Mouse (Mus musculus): ENCODE results near the gene Gata3. TPM values are rescaled to one million over a fixed set of nuclear protein-coding genes. Genes with fewer than 3 reads are reported as not detected.

Gata3 gene
- polyA plus RNA-seq, 1 experiment from 2014 or later: 4.8 TPM

DNA sequence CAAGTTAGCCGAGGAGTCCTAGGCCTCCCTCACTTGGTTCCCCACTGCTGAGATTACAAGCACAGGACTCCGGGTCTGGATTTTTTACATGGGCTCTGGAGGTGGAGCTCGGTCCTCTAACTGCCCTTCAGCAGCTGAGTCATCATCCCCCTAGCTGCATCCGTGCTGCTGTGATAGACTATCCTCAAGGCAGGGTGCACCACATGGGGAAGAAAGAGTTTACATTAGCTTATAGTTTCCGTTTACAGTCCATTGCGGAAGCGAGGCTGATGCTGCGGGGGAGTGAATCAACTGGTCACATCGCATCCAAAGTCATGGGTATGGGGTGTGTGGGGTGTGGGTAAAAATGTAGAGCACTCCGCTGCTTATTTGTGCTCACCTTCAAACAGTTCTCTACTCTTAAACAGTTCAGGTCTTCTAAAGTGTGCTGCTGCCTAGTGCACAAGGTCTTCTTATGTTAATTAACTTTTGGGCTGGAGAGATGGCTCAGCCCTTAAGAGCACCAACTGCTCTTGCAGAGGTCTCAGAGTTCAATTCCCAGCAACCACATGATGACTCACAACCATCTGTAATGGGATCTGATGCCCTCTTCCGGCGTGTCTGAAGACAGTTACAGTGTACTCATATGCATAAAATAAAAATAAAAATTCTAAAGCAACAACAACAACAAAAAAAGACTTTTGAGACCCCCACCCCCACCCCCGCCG is 14.2 kb upstream of the Gata3 start:
- DNase-seq (ENCODE audit: low spot score) (no peak), ATAC-seq (replicated peaks; ENCODE audit: low FRiP score) (peak; percentile 29; the same call in 1 of the 2 replicates)
- Histone ChIP-seq H3K4me1 (replicated peaks; ENCODE audit: control insufficient read depth, insufficient read depth, low read length) (0 out of 2 replicates have a peak, but pooled peaks cover 6% of the 10 kb centered on the region), H3K27ac (ENCODE audit: low read depth, low read length) (no peak overlapping the region), H3K36me3 (ENCODE audit: control insufficient read depth, insufficient read depth, low read length) (no peaks in the 10 kb centered on the region), H3K27me3 (replicated peaks; ENCODE audit: control insufficient read depth, insufficient read depth, low read length) (peaks cover 11% of the 10 kb centered on the region), H3K9me3 (ENCODE audit: control insufficient read depth, low read length) (no peaks in the 10 kb centered on the region), H3K9ac (ENCODE audit: low read depth, low read length) (no peak overlapping the region), H3K4me2 (no peak overlapping the region), H3K4me3 (ENCODE audit: low read depth, low read length) (no peak overlapping the region)
- 44% methylated on average over 14 of the region's 14 CpGs for WGBS

DNA sequence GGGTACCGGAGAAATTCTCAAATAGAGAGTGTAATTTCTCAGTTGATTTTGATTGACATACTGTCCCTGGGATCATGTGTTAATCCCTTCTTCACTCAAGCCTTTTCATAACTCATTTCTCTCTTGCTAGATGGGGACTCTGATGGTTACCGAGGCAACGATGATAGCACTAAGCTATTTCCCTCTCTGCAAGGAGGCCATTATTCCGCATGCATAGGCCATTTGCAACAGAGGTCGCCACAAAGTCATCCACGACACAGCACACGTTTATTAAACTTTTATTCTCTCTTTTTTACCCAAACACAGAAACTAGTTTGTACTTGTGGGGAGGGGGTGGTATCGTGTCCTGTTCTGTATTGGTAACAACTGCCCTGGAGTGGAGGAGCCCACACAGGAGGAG is 8.0 kb upstream of the Gata3 start:
- H3K4me2 ChIP-seq: no peak overlapping the region
- WGBS: 22% methylated on average over 8 of the region's 8 CpGs
- no peaks in the 10 kb centered on the region for H3K4me1 ChIP-seq (replicated peaks; ENCODE audit: control insufficient read depth, insufficient read depth, low read length)
- no peaks in the 10 kb centered on the region for H3K9me3 ChIP-seq (ENCODE audit: control insufficient read depth, low read length)
- H3K4me3 ChIP-seq (ENCODE audit: low read depth, low read length): no peak overlapping the region
- DNase-seq (ENCODE audit: low spot score) (no peak), ATAC-seq (replicated peaks; ENCODE audit: low FRiP score) (no peak)
- H3K27ac ChIP-seq (ENCODE audit: low read depth, low read length): no peak overlapping the region
- H3K36me3 ChIP-seq (ENCODE audit: control insufficient read depth, insufficient read depth, low read length): no peaks in the 10 kb centered on the region
- peaks cover 72% of the 10 kb centered on the region for H3K27me3 ChIP-seq (replicated peaks; ENCODE audit: control insufficient read depth, insufficient read depth, low read length)
- H3K9ac ChIP-seq (ENCODE audit: low read depth, low read length): no peak overlapping the region

DNA sequence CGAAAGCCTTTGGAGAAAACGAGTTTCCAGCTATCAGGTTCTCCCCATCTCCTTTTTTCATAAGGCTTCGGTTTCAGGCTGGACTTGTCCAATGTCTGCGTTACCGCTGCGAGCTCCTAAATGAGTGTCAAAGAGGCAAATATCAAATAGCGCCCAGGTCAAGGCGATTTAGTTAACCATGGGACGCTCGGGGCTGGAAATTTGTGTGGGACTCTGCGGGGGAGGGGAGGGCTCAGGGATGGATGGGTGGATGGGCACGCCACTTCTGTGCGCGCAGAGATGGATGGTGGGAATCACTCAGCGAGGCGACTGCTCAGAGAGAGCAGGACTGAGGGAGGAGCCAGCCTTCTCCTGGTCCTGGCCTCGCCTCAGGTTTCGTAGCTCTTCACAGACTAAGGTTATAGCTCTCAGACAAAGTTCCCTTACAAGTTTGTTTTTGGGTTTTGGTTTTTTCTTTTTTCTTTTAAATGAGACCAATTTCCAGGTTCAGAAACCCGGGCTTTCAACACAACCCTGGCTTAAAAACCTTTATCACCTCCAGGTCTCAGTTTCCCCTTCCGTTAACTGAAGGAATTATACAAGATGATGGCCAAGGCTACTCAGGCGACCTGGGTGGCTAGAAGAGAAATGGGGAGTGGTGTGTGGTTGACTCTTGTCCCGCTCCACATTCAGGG is 6.4 kb upstream of the Gata3 start:
- Histone ChIP-seq H3K36me3 (ENCODE audit: control insufficient read depth, insufficient read depth, low read length) (no peaks in the 10 kb centered on the region), H3K27ac (ENCODE audit: low read depth, low read length) (no peak overlapping the region), H3K4me1 (replicated peaks; ENCODE audit: control insufficient read depth, insufficient read depth, low read length) (no peaks in the 10 kb centered on the region), H3K9me3 (ENCODE audit: control insufficient read depth, low read length) (no peaks in the 10 kb centered on the region), H3K4me2 (peak overlapping the region; percentile 35), H3K4me3 (ENCODE audit: low read depth, low read length) (no peak overlapping the region; the same call in 1 of the 2 replicates), H3K9ac (ENCODE audit: low read depth, low read length) (no peak overlapping the region), H3K27me3 (replicated peaks; ENCODE audit: control insufficient read depth, insufficient read depth, low read length) (peaks cover 84% of the 10 kb centered on the region)
- DNase-seq (ENCODE audit: low spot score) (no peak), ATAC-seq (replicated peaks; ENCODE audit: low FRiP score) (no peak)
- 2% methylated on average over 22 of the region's 22 CpGs for WGBS

DNA sequence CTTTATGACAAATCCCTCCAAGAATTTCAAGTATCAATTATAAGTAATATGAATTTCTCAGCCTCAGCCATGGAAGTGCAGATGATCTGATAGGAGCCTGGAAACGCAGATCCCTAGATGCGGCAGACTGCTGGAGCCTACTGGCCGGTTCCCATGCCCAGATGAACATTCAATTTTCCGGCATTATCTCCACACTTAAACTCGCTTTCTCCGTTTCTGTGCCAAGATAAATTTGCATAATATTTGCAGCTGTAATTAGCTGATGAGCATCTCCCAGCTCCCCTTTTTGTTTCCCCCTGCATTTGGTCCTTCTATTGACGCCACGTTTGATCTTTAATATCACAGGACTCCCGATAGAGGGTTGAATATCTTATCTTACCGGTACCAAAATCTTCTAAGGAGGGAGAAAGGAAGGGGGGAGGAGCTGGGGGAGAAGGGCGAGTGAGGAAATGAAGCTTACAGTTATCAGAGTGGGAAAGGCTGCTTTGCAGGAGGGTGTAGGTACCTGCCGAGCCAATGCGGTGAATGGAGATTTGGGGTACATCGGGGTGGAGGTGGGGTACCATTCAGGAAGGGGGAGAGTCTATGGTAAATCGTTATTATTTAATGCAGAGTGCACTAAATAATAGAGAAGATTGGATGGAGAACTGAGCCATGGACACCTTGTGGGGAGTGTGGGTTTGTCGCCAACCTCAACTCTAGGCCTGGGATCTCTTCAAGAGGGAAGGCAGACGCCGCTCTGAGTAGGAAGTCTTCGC is 5.2 kb upstream of the Gata3 start:
- ATAC-seq (replicated peaks; ENCODE audit: low FRiP score): no peak
- Histone ChIP-seq H3K9me3 (ENCODE audit: control insufficient read depth, low read length) (no peaks in the 10 kb centered on the region), H3K4me3 (ENCODE audit: low read depth, low read length) (no peak overlapping the region), H3K9ac (ENCODE audit: low read depth, low read length) (no peak overlapping the region), H3K4me1 (replicated peaks; ENCODE audit: control insufficient read depth, insufficient read depth, low read length) (no peaks in the 10 kb centered on the region), H3K4me2 (no peak overlapping the region), H3K27me3 (replicated peaks; ENCODE audit: control insufficient read depth, insufficient read depth, low read length) (peaks cover 96% of the 10 kb centered on the region), H3K36me3 (ENCODE audit: control insufficient read depth, insufficient read depth, low read length) (no peaks in the 10 kb centered on the region), H3K27ac (ENCODE audit: low read depth, low read length) (no peak overlapping the region)
- WGBS: 2% methylated on average over 19 of the region's 19 CpGs
- DNase-seq (ENCODE audit: low spot score): no peak

DNA sequence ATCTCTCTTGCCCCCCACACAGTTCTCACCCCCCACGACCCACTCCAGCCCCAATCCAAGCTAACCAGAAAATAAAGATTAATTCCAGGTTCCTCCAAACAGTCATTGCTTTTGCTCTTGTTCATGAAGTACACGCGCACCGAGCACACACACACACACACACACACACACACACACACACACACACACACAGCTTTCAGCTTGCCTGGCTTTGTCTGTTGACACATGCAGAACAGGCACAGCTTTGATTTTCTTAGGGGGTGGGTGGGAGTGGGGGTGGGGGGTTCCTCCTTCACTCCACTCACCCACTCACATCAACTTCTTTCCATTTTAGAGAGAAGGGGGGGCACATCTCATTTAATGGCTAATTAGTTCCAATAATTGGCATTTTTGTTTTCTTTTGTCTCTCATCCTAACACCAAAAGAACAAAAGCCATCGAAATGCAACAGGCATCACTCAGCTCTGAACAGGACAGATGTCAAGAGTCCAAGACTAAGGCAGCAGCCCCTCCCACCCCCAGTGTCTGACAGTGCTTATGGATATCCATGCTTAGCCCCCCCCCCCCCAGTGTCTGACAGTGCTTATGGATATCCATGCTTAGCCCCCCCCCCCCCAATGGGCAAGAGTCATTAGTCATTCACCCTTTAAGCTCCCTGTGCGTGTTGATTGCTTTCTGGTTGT is 3.6 kb upstream of the Gata3 start:
- H3K4me2 ChIP-seq: no peak overlapping the region
- H3K4me1 ChIP-seq (replicated peaks; ENCODE audit: control insufficient read depth, insufficient read depth, low read length): no peaks in the 10 kb centered on the region
- H3K27me3 ChIP-seq (replicated peaks; ENCODE audit: control insufficient read depth, insufficient read depth, low read length): peaks cover 96% of the 10 kb centered on the region
- H3K27ac ChIP-seq (ENCODE audit: low read depth, low read length): no peak overlapping the region
- H3K36me3 ChIP-seq (ENCODE audit: control insufficient read depth, insufficient read depth, low read length): no peaks in the 10 kb centered on the region
- ATAC-seq (replicated peaks; ENCODE audit: low FRiP score): no peak
- H3K4me3 ChIP-seq (ENCODE audit: low read depth, low read length): no peak overlapping the region
- H3K9me3 ChIP-seq (ENCODE audit: control insufficient read depth, low read length): no peaks in the 10 kb centered on the region
- H3K9ac ChIP-seq (ENCODE audit: low read depth, low read length): no peak overlapping the region
- WGBS: 16% methylated on average over 6 of the region's 6 CpGs
- no peak for DNase-seq (ENCODE audit: low spot score)

DNA sequence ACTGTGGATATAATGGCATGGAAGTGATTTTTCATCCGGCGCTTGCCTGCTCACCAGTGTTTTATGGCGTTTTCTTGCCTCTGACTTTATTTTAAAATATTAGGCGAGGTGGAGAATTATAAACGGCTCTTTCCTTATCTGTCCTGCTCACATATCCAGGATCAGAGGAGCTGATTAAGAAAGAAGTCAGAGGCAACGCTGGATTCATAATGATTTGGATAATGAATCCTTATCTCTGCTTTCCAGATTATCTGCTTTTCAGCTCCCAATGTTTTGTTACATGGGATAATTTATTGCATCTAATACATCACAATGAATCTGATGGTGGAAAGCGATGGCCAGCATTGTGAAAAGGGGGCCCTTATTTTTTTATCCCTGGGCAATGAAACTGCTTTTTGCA is 2.7 kb upstream of the Gata3 start:
- Histone ChIP-seq H3K9ac (ENCODE audit: low read depth, low read length) (no peak overlapping the region), H3K27ac (ENCODE audit: low read depth, low read length) (no peak overlapping the region), H3K36me3 (ENCODE audit: control insufficient read depth, insufficient read depth, low read length) (no peaks in the 10 kb centered on the region), H3K27me3 (replicated peaks; ENCODE audit: control insufficient read depth, insufficient read depth, low read length) (peaks cover 95% of the 10 kb centered on the region), H3K4me3 (ENCODE audit: low read depth, low read length) (no peak overlapping the region), H3K4me1 (replicated peaks; ENCODE audit: control insufficient read depth, insufficient read depth, low read length) (no peaks in the 10 kb centered on the region), H3K9me3 (ENCODE audit: control insufficient read depth, low read length) (no peaks in the 10 kb centered on the region), H3K4me2 (no peak overlapping the region)
- ATAC-seq (replicated peaks; ENCODE audit: low FRiP score): no peak
- 15% methylated on average over 7 of the region's 7 CpGs for WGBS
- no peak for DNase-seq (ENCODE audit: low spot score)

DNA sequence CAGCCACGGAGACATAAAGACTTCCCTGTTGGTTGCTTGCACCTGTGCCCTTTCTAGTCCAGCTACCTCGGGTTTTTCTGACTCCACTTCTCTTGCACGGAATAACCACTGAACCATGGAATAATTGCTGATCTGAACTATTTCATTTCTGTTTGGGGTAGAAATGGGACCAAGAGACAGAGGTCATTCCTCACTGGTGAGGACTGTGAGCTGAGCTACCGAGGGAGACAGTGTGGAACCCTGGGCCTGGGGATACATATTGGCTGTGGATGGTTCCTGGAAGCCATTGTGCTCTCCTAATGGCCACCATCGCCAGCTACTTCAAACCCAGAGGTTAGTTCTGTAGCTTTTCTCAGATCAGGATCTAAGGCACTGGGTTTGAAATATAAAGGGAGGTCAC is 1.1 kb upstream of the Gata3 start:
- ATAC-seq (replicated peaks; ENCODE audit: low FRiP score) (no peak), DNase-seq (ENCODE audit: low spot score) (no peak)
- Histone ChIP-seq H3K27ac (ENCODE audit: low read depth, low read length) (no peak overlapping the region), H3K4me3 (ENCODE audit: low read depth, low read length) (no peak overlapping the region), H3K27me3 (replicated peaks; ENCODE audit: control insufficient read depth, insufficient read depth, low read length) (peaks cover 95% of the 10 kb centered on the region), H3K4me2 (no peak overlapping the region), H3K36me3 (ENCODE audit: control insufficient read depth, insufficient read depth, low read length) (no peaks in the 10 kb centered on the region), H3K9ac (ENCODE audit: low read depth, low read length) (no peak overlapping the region), H3K9me3 (ENCODE audit: control insufficient read depth, low read length) (no peaks in the 10 kb centered on the region), H3K4me1 (replicated peaks; ENCODE audit: control insufficient read depth, insufficient read depth, low read length) (no peaks in the 10 kb centered on the region)
- 8% methylated on average over 5 of the region's 5 CpGs for WGBS

DNA sequence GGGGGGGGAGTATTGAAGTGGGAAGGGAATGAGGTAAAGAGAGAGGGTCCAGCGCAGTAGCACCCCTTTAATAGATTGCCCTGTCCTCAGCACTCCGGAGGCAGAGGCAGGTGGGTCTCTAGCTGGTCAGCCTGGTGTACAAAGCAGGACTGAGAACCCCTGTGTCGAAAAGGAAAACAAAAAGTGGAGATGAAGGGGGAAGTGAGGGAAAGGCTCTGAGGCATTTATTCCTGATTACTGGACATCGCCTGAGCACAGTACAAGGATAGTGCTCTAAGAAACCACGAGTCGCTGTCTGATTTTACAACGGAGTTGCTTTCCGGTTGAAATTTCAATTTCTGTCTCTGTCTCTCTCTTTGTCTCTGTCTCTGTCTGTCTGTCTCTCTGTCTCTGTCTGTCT is 417 bp upstream of the Gata3 start:
- 7% methylated on average over 8 of the region's 8 CpGs for WGBS
- Histone ChIP-seq H3K36me3 (ENCODE audit: control insufficient read depth, insufficient read depth, low read length) (no peaks in the 10 kb centered on the region), H3K4me2 (peak overlapping the region; percentile 71), H3K27ac (ENCODE audit: low read depth, low read length) (no peak overlapping the region), H3K9ac (ENCODE audit: low read depth, low read length) (no peak overlapping the region), H3K4me3 (ENCODE audit: low read depth, low read length) (peak overlapping the region; percentile 41; the same call in 1 of the 2 replicates), H3K4me1 (replicated peaks; ENCODE audit: control insufficient read depth, insufficient read depth, low read length) (no peaks in the 10 kb centered on the region), H3K27me3 (replicated peaks; ENCODE audit: control insufficient read depth, insufficient read depth, low read length) (peaks cover 95% of the 10 kb centered on the region), H3K9me3 (ENCODE audit: control insufficient read depth, low read length) (no peaks in the 10 kb centered on the region)
- DNase-seq (ENCODE audit: low spot score): no peak
- no peak for ATAC-seq (replicated peaks; ENCODE audit: low FRiP score)

All from liver, embryonic 11.5 days (tissue).